Mouse (Mus musculus): Measurements from ENCODE around the gene Copb1. TPM values are rescaled to one million over a fixed set of nuclear protein-coding genes. Genes with fewer than 3 reads are reported as not detected.
"Not testable (repeated sequence)": the region's sequence is repeated elsewhere in the genome, so short reads cannot be mapped to it uniquely, and the experiment has no call there.

Gene Copb1
- polyA plus RNA-seq, 1 experiment from 2014 or later: 86.2 TPM

- H3K4me2 ChIP-seq (replicated peaks): no peak overlapping the region
- H3K4me1 ChIP-seq (replicated peaks): no peaks in the 10 kb centered on the region
- no peak overlapping the region for H3K4me3 ChIP-seq (replicated peaks)
- no peak overlapping the region for H3K27ac ChIP-seq
- no peaks in the 10 kb centered on the region for H3K27me3 ChIP-seq
- ATAC-seq: no peak
- peaks cover 39% of the 10 kb centered on the region for H3K36me3 ChIP-seq
- H3K9ac ChIP-seq (replicated peaks): no peak overlapping the region
- whole genome bisulfite sequencing: 70% methylated on average over 2 of the region's 2 CpGs
- H3K9me3 ChIP-seq: no peaks in the 10 kb centered on the region
Observed at GRCm38 (mm10) chr7:114213537-114213936, 41.0 kb downstream of the Copb1 start.

DNA sequence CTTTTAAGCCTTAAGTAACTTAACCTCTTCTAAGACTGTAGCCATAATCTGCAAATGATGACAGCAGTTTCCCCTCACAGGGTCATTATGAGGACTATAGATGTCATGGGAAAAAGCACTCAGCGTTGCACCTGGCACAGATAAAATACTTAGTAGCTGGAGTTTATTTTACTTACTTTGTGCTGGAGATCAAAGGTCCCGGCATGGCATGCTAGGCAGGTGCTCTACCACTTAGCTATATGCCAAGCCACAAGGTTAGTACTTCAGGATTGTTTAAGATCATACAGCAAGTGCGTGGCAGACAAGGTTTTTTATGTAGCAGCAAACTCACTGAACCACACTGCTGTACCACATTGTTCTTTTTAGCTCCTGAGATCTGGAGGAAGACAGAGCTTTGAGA lies 43.9 kb downstream of the Copb1 start:
- H3K27ac ChIP-seq: no peak overlapping the region
- no peak overlapping the region for H3K4me3 ChIP-seq (replicated peaks)
- no peaks in the 10 kb centered on the region for H3K27me3 ChIP-seq
- 92% methylated on average over 3 of the region's 3 CpGs for WGBS
- no peak for ATAC-seq
- H3K36me3 ChIP-seq: peaks cover 23% of the 10 kb centered on the region
- H3K4me2 ChIP-seq (replicated peaks): no peak overlapping the region
- H3K4me1 ChIP-seq (replicated peaks): no peaks in the 10 kb centered on the region
- no peak overlapping the region for H3K9ac ChIP-seq (replicated peaks)
- no peaks in the 10 kb centered on the region for H3K9me3 ChIP-seq

DNA sequence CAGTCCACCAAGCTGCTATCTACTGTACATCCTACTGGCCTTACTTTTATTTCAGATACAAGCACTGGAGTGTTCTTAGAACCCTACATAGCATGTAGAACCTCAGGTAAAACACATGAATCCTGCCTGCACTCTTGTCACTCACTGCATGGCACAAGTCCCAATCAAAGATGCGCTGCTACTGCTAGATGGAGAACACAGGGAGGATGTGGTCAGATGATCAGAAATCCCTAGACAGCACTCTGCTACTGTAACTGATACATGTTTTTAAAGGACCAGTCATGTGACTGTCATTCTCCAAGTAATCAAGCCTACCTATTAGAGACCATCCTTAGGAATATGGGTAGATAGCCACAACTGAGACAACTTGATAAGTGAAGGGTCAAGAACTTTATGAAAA lies 44.7 kb downstream of the Copb1 start:
- H3K9me3 ChIP-seq: no peaks in the 10 kb centered on the region
- H3K9ac ChIP-seq (replicated peaks): no peak overlapping the region
- no peaks in the 10 kb centered on the region for H3K27me3 ChIP-seq
- H3K4me1 ChIP-seq (replicated peaks): no peaks in the 10 kb centered on the region
- no peak overlapping the region for H3K4me2 ChIP-seq (replicated peaks)
- ATAC-seq: no peak
- H3K27ac ChIP-seq: no peak overlapping the region
- WGBS: 100% methylated on average over 1 of the region's 1 CpGs
- H3K4me3 ChIP-seq (replicated peaks): no peak overlapping the region
- peaks cover 19% of the 10 kb centered on the region for H3K36me3 ChIP-seq

DNA sequence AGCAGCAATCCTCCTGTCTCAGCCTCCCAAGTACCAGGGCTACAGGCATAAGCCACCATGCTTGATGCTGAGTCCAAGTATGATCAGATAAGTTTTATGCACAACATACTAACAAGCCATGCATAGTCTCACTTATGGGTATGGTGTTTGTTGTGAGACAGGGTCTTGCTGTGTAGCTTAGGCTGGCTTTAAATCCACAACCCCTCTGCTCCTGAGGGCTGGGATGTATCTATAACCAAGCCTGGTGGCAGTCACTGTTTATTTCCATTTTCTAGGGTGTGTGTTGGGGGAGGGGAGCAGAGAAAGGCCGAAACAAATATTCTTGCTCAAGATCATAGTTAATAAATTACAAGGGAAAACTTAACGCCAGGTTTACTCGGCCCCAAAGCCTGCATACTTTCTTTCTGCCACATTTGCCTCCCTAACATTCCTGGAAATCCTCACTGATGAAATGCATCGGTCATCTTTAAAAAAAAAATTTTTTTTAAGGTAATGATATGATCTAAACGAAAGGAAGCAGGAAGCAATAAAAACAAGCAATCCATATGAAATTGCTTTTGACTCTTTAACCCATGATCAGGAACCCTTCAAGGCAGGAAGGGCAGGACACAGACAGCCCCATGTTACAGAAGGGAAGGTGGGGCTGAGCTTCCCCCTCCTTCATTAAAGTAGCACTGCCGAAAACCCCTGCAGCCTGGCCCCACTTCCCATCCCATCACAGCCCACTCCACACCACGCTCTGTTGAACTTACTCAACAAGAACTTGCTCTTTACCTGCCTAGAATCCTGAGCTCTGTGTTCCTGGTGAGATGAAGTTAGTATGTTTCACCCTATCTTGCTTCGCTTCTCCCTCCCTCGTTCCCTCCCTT lies 50.8 kb downstream of the Copb1 start:
- Histone ChIP-seq H3K36me3 (no peaks in the 10 kb centered on the region), H3K9ac (replicated peaks) (no peak overlapping the region), H3K27me3 (no peaks in the 10 kb centered on the region), H3K4me2 (replicated peaks) (no peak overlapping the region), H3K9me3 (no peaks in the 10 kb centered on the region), H3K4me1 (replicated peaks) (no peaks in the 10 kb centered on the region), H3K4me3 (replicated peaks) (no peak overlapping the region), H3K27ac (no peak overlapping the region)
- ATAC-seq: no peak
- WGBS: 81% methylated on average over 9 of the region's 9 CpGs

GRCm38 (mm10) chr7:114202972-114203404 lies 51.5 kb downstream of the Copb1 start:
- Histone ChIP-seq H3K4me3 (replicated peaks) (no peak overlapping the region), H3K27ac (no peak overlapping the region), H3K27me3 (no peaks in the 10 kb centered on the region), H3K4me2 (replicated peaks) (no peak overlapping the region), H3K36me3 (no peaks in the 10 kb centered on the region), H3K9me3 (no peaks in the 10 kb centered on the region), H3K4me1 (replicated peaks) (no peaks in the 10 kb centered on the region), H3K9ac (replicated peaks) (no peak overlapping the region)
- 86% methylated on average over 5 of the region's 5 CpGs for WGBS
- ATAC-seq: no peak

DNA sequence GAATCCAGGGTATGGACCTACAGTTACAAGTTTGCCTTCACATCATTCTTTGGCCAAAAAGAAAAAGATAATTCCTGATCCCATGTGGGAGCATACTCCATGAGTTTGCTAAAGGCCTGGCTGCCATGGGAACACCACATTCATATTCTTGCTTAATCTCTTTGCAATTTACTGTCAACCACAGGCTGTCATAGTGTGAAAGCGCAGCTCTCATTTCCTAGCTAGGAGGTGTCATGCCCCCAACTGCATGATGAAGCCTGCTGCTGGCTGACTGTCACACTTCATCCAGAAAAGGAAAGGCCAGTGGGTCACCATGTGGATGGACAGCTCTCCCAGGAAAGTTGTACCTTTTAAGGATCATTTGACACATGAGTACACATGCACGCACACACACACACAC lies 53.9 kb downstream of the Copb1 start:
- Histone ChIP-seq H3K4me1 (replicated peaks) (no peaks in the 10 kb centered on the region), H3K36me3 (no peaks in the 10 kb centered on the region), H3K27me3 (no peaks in the 10 kb centered on the region), H3K9ac (replicated peaks) (no peak overlapping the region), H3K4me2 (replicated peaks) (no peak overlapping the region), H3K9me3 (no peaks in the 10 kb centered on the region), H3K4me3 (replicated peaks) (no peak overlapping the region), H3K27ac (no peak overlapping the region)
- 77% methylated on average over 2 of the region's 2 CpGs for WGBS
- no peak for ATAC-seq

DNA sequence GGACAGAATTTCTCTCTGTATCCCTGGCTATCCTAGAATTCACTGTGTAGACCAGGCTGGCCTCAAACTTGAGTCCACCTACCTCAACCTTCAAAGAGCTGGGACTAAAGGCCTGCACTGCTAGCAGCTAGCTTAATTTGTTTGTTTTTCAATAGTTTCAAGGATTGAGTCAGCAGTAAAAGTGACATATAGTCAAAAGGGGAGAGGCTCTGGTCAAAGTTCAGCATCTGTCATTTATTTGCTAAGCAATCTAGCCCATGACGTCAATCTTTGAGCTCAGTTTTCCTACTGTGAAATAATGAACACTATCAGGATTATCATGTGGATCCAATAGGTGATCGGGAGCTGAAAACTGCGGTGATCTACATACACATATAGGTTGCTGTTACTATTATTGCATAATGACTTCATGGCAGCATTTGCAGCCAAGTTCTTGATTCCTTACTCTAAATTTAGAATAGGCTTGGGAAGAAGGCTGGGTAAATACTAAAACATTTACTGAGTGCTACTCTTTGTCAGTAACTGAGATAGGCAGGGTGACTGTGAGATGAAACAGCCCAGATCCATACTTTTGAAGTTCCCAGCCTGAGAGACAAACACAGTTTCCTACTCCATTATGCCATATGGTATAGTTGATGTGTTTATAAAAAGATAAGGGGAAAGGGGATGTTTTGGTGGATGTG lies 54.9 kb downstream of the Copb1 start:
- Histone ChIP-seq H3K27ac (no peak overlapping the region), H3K27me3 (no peaks in the 10 kb centered on the region), H3K4me1 (replicated peaks) (no peaks in the 10 kb centered on the region), H3K4me2 (replicated peaks) (no peak overlapping the region), H3K36me3 (no peaks in the 10 kb centered on the region), H3K4me3 (replicated peaks) (no peak overlapping the region), H3K9me3 (no peaks in the 10 kb centered on the region), H3K9ac (replicated peaks) (no peak overlapping the region)
- no peak for ATAC-seq
- 81% methylated on average over 3 of the region's 3 CpGs for WGBS

- no peak for ATAC-seq
- no peak overlapping the region for H3K9ac ChIP-seq (replicated peaks)
- H3K4me2 ChIP-seq (replicated peaks): no peak overlapping the region
- no peaks in the 10 kb centered on the region for H3K27me3 ChIP-seq
- H3K36me3 ChIP-seq: no peaks in the 10 kb centered on the region
- H3K27ac ChIP-seq: no peak overlapping the region
- H3K4me3 ChIP-seq (replicated peaks): no peak overlapping the region
- 84% methylated on average over 1 of the region's 1 CpGs for WGBS
- H3K9me3 ChIP-seq: no peaks in the 10 kb centered on the region
- no peaks in the 10 kb centered on the region for H3K4me1 ChIP-seq (replicated peaks)
Observed at GRCm38 (mm10) chr7:114198252-114198651, 56.3 kb downstream of the Copb1 start.

DNA sequence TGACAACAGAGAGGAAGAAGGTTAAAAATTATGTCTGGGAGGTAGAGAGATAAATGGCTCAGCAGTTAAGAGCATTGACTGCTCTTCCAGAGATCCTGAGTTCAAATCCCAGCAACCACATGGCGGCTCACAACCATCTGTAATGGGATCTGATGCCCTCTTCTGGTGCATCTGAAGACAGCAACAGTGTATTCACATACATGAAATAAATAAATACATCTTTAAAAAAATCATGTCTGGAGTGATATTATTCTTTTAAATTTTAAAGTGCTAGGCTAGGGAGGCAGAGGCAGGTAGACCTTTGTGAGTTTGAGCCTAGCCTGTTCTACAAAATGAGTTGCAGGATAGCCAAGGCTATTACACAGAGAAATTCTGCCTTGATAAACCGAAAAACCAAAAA lies 57.9 kb downstream of the Copb1 start:
- not testable (repeated sequence) for H3K9me3 ChIP-seq; H3K27me3 ChIP-seq; H3K4me3 ChIP-seq (replicated peaks); H3K36me3 ChIP-seq; H3K9ac ChIP-seq (replicated peaks); H3K27ac ChIP-seq; H3K4me2 ChIP-seq (replicated peaks); H3K4me1 ChIP-seq (replicated peaks); ATAC-seq
- WGBS: 84% methylated on average over 2 of the region's 2 CpGs

DNA sequence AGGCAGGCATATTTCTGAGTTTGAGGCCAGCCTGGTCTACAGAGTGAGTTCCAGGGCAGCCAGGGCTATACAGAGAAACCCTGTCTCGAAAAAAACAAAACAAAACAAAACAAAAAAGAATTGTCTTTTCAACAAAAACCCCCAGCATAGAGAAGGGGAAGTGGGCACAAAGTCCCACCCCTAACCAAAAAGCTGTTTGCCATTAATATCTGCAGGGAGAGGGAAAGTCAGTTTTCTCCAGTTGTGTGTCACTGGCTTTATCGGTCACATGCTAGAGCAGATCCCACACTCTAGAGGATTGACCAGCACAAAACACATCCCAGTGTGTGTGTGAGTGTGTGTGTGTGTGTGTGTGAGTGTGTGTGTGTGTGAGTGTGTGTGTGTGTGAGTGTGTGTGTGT lies 59.7 kb downstream of the Copb1 start:
- not testable (repeated sequence) for H3K4me3 ChIP-seq (replicated peaks); H3K27ac ChIP-seq; H3K4me1 ChIP-seq (replicated peaks); H3K9me3 ChIP-seq; H3K36me3 ChIP-seq; ATAC-seq; H3K9ac ChIP-seq (replicated peaks); H3K4me2 ChIP-seq (replicated peaks); H3K27me3 ChIP-seq
- WGBS: 82% methylated on average over 2 of the region's 2 CpGs

GRCm38 (mm10) chr7:114194224-114194623 lies 60.3 kb downstream of the Copb1 start:
- H3K4me1 ChIP-seq (replicated peaks): no peaks in the 10 kb centered on the region
- H3K36me3 ChIP-seq: no peaks in the 10 kb centered on the region
- H3K4me3 ChIP-seq (replicated peaks): no peak overlapping the region
- no peaks in the 10 kb centered on the region for H3K9me3 ChIP-seq
- 87% methylated on average over 4 of the region's 4 CpGs for WGBS
- H3K27me3 ChIP-seq: no peaks in the 10 kb centered on the region
- no peak overlapping the region for H3K27ac ChIP-seq
- no peak overlapping the region for H3K4me2 ChIP-seq (replicated peaks)
- no peak overlapping the region for H3K9ac ChIP-seq (replicated peaks)
- no peak for ATAC-seq

GRCm38 (mm10) chr7:114193284-114194067 lies 61.0 kb downstream of the Copb1 start:
- H3K4me1 ChIP-seq (replicated peaks): no peaks in the 10 kb centered on the region
- no peak overlapping the region for H3K4me2 ChIP-seq (replicated peaks)
- H3K9me3 ChIP-seq: no peaks in the 10 kb centered on the region
- 89% methylated on average over 6 of the region's 6 CpGs for WGBS
- no peak overlapping the region for H3K9ac ChIP-seq (replicated peaks)
- H3K27ac ChIP-seq: no peak overlapping the region
- H3K36me3 ChIP-seq: no peaks in the 10 kb centered on the region
- ATAC-seq: no peak
- H3K27me3 ChIP-seq: no peaks in the 10 kb centered on the region
- no peak overlapping the region for H3K4me3 ChIP-seq (replicated peaks)
